Mouse (Mus musculus) megakaryocyte, embryonic 14.5 days (primary cell): ENCODE results near the gene Siglece. TPM values are rescaled to one million over a fixed set of nuclear protein-coding genes. Genes with fewer than 3 reads are reported as not detected.

ENCODE experiments used
- H3K27me3 ChIP-seq: replicated peaks from 2 replicates; pipeline ENCODE3; 2012; ENCODE audit warnings: inconsistent platforms
- H3K36me3 ChIP-seq: replicated peaks from 2 replicates; pipeline ENCODE3; 2012; ENCODE audit warnings: low read length, inconsistent platforms, mixed read lengths
- H3K4me1 ChIP-seq: 2 replicates; pipeline ENCODE4 v1.6.1; 2012; ENCODE audit warnings: inconsistent platforms
- H3K4me3 ChIP-seq: replicated peaks from 2 replicates; pipeline ENCODE3; 2012; ENCODE audit warnings: moderate library complexity, mild to moderate bottlenecking, inconsistent platforms
- H3K9me3 ChIP-seq: 2 replicates; pipeline ENCODE4 v1.6.1; 2012; ENCODE audit warnings: inconsistent platforms
- FLI1 ChIP-seq: IDR thresholded peaks from 2 replicates; pipeline ENCODE4 v1.6.1; 2012; ENCODE audit warnings: low read length, inconsistent platforms, mixed read lengths
- GATA1 ChIP-seq: IDR thresholded peaks from 3 replicates; pipeline ENCODE4 v1.6.1; 2012; ENCODE audit warnings: mixed read lengths, low read length, inconsistent platforms, borderline replicate concordance
- polyA plus RNA-seq: library from polyadenylated mRNA; stranded (reverse); fragments of >175 nt; gene quantifications from 2 replicates; pipeline ENCODE4 v1.2.3, GENCODE M21; 2012; ENCODE audit warnings: low replicate concordance; ENCODE audit not compliant: insufficient read depth

Gene Siglece
- polyA plus RNA-seq, 1 experiment: not detected

DNA sequence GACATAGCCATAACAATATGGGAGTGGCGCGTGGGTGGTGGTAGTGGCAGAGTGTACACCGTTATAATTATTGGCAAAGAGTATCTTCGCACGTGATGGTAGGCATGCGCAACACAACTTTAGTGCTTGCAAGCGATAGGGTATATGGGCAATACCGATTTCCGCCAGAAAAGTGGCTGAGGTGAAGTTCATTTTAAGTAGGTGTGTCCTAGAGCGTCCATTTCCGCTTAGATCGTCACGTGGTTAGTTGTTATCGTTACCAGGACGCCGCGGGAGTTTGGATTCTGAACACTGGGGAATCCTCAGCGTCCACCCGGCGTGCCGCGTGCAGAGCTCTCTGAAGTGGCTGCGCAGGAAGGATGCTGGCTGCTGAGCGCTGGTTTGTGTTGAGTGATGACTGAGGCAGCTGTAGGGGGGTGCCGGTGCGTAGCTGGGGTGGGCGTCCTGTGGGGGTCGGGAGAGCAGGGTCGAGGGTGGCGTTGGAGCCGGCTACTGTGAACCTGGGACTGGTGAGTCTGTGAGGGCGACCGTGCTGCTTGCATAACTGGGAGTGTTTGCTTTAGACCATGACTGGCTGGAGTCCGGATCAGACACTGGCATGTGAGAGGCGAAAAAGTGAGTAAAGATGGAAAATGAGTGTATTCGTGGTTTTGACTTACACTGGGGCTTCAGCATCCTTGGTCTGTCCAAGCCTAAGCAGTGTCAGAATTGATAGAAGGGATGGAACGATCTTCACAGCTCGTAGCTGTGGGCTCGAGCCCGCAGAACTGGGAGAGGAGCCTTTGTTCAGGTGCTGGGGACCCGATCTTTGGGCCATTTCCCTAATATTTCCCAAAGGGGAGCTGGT, 52.8 kb downstream of the Siglece start, which contains the start of gene Zfp819:
Gene Zfp819 (plus strand): TSS at position 274 of the 847 bp plus-strand sequence.
- Histone ChIP-seq H3K4me3 (peak within 1 kb of the TSS; percentile 67), H3K4me1 (peaks cover 10% of the 10 kb centered on the region), H3K27me3 (peaks cover 25% of the 10 kb centered on the region), H3K36me3 (no peaks in the 10 kb centered on the region), H3K9me3 (peaks cover 5% of the 10 kb centered on the region; the same call in 1 of the 2 replicates)
- TF ChIP-seq FLI1 (no peak), GATA1 (no peak)

DNA sequence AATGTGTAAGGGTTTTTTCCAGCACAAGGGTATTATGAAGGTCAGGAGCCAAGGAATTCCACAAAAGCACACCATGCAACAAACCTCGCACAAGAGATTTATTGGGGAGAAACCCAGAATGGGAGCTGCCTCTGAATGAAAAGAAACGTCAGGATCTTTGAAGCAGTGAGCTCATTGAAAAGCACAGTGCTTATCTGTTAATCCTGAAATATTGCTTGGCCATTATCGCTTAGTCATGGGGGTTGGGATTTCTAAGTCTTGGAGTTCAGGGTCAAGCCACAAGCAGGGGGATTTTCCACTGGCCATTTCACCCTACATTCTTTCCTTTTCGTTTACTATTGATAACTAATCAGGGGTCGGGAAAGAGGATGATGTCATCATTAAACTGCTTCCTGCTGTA, 58.1 kb downstream of the Siglece start:
- Histone ChIP-seq H3K9me3 (peaks cover 3% of the 10 kb centered on the region; the same call in 1 of the 2 replicates), H3K36me3 (no peaks in the 10 kb centered on the region), H3K4me3 (no peak overlapping the region), H3K27me3 (peaks cover 17% of the 10 kb centered on the region), H3K4me1 (peaks cover 9% of the 10 kb centered on the region)
- TF ChIP-seq FLI1 (no peak), GATA1 (no peak)

Other genes starting within 250 kb of the Siglece start
- 1.4 and 9.3 TPM in 2 replicates for gene Lim2, start 232.5 kb downstream of the Siglece start, polyA plus RNA-seq
- gene Nkg7, start 223.1 kb downstream of the Siglece start, polyA plus RNA-seq: 2.9 and 10.0 TPM in 2 replicates
- not detected in 2 replicates for gene Cldnd2, start 219.4 kb downstream of the Siglece start, polyA plus RNA-seq
- gene Etfb, start 216.1 kb downstream of the Siglece start, polyA plus RNA-seq: 68.1 and 368 TPM in 2 replicates
- gene Gm45233, start 216.0 kb downstream of the Siglece start, polyA plus RNA-seq: 0.75 TPM in 1 of 2 replicates, not detected in the other
- gene Vsig10l, start 197.0 kb downstream of the Siglece start, polyA plus RNA-seq: 3.3 and 9.4 TPM in 2 replicates
- gene Iglon5, start 170.1 kb downstream of the Siglece start, polyA plus RNA-seq: not detected in 2 replicates
- not detected in 2 replicates for gene 4931406B18Rik, start 154.2 kb downstream of the Siglece start, polyA plus RNA-seq
- 0.35 TPM in 1 of 2 replicates, not detected in the other for gene Cd33, start 115.7 kb downstream of the Siglece start, polyA plus RNA-seq
- not detected in 2 replicates for gene Zfp658, start 97.9 kb downstream of the Siglece start, polyA plus RNA-seq
- 0.62 TPM in 1 of 2 replicates, not detected in the other for gene Zfp719, start 80.6 kb downstream of the Siglece start, polyA plus RNA-seq
- gene Zfp819, start 53.0 kb downstream of the Siglece start, polyA plus RNA-seq: not detected in 2 replicates
- gene Ceacam18, start 25.5 kb downstream of the Siglece start, polyA plus RNA-seq: 0.86 TPM in 1 of 2 replicates, not detected in the other
- gene Ctu1, start 11.9 kb upstream of the Siglece start, polyA plus RNA-seq: 6.6 and 15.5 TPM in 2 replicates
- not detected in 2 replicates for gene Klk14, start 30.3 kb upstream of the Siglece start, polyA plus RNA-seq
- gene Klk13, start 52.4 kb upstream of the Siglece start, polyA plus RNA-seq: not detected in 2 replicates
- not detected in 2 replicates for gene Klk12, start 108.7 kb upstream of the Siglece start, polyA plus RNA-seq
- not detected in 2 replicates for gene Klk11, start 114.4 kb upstream of the Siglece start, polyA plus RNA-seq
- gene Klk10, start 120.9 kb upstream of the Siglece start, polyA plus RNA-seq: not detected in 2 replicates
- not detected in 2 replicates for gene Klk9, start 131.7 kb upstream of the Siglece start, polyA plus RNA-seq
- gene Klk8, start 137.4 kb upstream of the Siglece start, polyA plus RNA-seq: 4.3 and 26.2 TPM in 2 replicates
- not detected in 2 replicates for gene Klk7, start 151.1 kb upstream of the Siglece start, polyA plus RNA-seq
- gene Klk6, start 164.3 kb upstream of the Siglece start, polyA plus RNA-seq: not detected in 2 replicates
- gene Klk5, start 181.8 kb upstream of the Siglece start, polyA plus RNA-seq: not detected in 2 replicates
- not detected in 2 replicates for gene Klk4, start 221.0 kb upstream of the Siglece start, polyA plus RNA-seq